ENCODE assay signal across 8 mouse cellular contexts in the genomic region with DNA sequence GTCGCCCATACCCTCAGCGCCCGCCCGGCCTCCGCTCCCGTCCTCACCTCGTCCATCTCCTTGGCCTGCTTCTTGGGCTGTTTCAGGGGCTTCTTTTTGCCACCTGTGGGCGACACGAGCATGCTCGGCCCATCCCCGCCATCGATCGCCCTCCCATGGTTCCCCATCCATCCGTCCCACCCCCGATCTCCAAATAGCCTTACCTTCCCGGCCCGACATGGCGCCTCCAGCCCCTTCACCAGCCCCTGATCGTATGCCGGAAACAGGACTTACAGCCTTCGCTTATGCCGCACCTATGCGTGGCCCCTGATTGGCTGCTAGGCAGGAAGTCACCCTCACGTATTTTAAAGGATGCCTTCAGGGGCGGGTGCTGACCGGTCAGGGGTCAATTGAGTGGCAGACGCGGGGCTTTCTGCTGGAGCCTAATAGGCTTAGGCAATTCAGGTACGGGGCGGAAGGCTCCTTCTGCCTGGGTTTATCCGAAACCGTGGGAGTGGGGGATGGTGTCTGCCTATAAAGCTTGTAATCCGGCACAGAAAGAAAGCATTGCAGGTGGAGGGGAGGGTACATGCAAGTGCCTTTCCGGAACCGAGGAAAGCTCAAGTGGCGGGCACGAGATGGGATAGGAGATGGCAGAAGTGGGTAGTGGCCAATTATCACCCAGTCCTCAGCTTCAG. TPM values are rescaled to one million over a fixed set of nuclear protein-coding genes. Genes with fewer than 3 reads are reported as not detected.
A peak's percentile ranks its signal among the peaks of the same experiment; 100 is the strongest.
DNase-seq lines count a peak whose midpoint lies in the region; ATAC-seq and TF ChIP-seq lines count a peak whose summit lies in the region.

A gene (plus strand): TSS at position 370 of the 677 bp plus-strand sequence.
A gene (minus strand): TSS at position 464 of the 677 bp plus-strand sequence.

- dilution Hi-C loops in CH12.LX (cut with MboI; ENCODE audit: extremely low pct_ligation_motif_present, extremely low pct_unique_long_range_greater_than_20kb, low sequenced_read_pairs): no loop called here

- ATAC-seq in forebrain, embryonic 11.5 days (replicated peaks; ENCODE audit: low FRiP score): peak; percentile 96
- ATAC-seq in heart, embryonic 16.5 days (replicated peaks; ENCODE audit: extremely low read depth, insufficient read depth, low FRiP score): peak; percentile 97
- peak; percentile 99 for ATAC-seq in liver, embryonic 14.5 days (ENCODE audit: insufficient read depth)
- peak; percentile 98 for ATAC-seq in stomach, embryonic 15.5 days (ENCODE audit: insufficient read depth, low FRiP score, low read depth)

- H3K79me2 ChIP-seq in CH12.LX (replicated peaks; ENCODE audit: control insufficient read depth, extremely low read depth, insufficient read depth, poor library complexity, severe bottlenecking): peaks cover 27% of the 10 kb centered on the region

- in situ Hi-C loops in CH12.LX (cut with MboI; ENCODE audit: low pct_ligation_motif_present, low pct_unique_long_range_greater_than_20kb, low sequenced_read_pairs): loop anchor here (5.0 kb wide), 1 partner anchor 35 kb away; no protein-coding TSS in a partner anchor

- H3K4me1 ChIP-seq in CH12.LX (ENCODE audit: control insufficient read depth in 1 of 2, insufficient read depth in 2 of 2): peaks cover 2 to 31% of the 10 kb centered on the region in 2 experiments; a peak in 3 of 4 replicates
- H3K4me1 ChIP-seq in forebrain, embryonic 11.5 days (replicated peaks; ENCODE audit: control insufficient read depth, insufficient read depth, low read length): peaks cover 9% of the 10 kb centered on the region
- H3K4me1 ChIP-seq in heart, embryonic 16.5 days (ENCODE audit: control insufficient read depth, insufficient read depth, low read length): peaks cover 20% of the 10 kb centered on the region
- H3K4me1 ChIP-seq in liver, embryonic 14.5 days (replicated peaks; ENCODE audit: control insufficient read depth in 2 of 2, insufficient read depth in 2 of 2, low read length in 1 of 2): peaks cover 7 to 9% of the 10 kb centered on the region in 2 experiments
- H3K4me1 ChIP-seq in stomach, embryonic 15.5 days: peaks cover 22% of the 10 kb centered on the region

- DNase-seq in CH12.LX (ENCODE audit: extremely low read depth): peak; percentile 93
- DNase-seq in c-Kit-negative CD71-positive TER-119-positive erythroid progenitor cells, embryonic 14.5 days (ENCODE audit: low read depth, low spot score): peak; percentile 67
- DNase-seq in forebrain, embryonic 11.5 days (ENCODE audit: low spot score): peak; percentile 91
- DNase-seq in kidney, postnatal 36 days: peak; percentile 90 to 91
- DNase-seq in liver, embryonic 14.5 days (ENCODE audit: low read depth in 3 of 3, low spot score in 3 of 3): peak; percentile 79 to 83 (median 82)
- DNase-seq in neural tube, embryonic 10.5 days (ENCODE audit: extremely low spot score, low spot score): peak; percentile 84

- TF ChIP-seq POLR2A in CH12.LX (IDR thresholded peaks at IDR 0.05; ENCODE audit: low read depth, low read length): peak; percentile 88

- WGBS in forebrain, embryonic 11.5 days: under 1% methylated on average over 37 of the region's 37 CpGs
- under 1% methylated on average over 37 of the region's 37 CpGs for WGBS in heart, embryonic 16.5 days
- WGBS in liver, embryonic 14.5 days (ENCODE audit: insufficient replicate concordance): under 1% methylated on average over 37 of the region's 37 CpGs
- WGBS in stomach, embryonic 15.5 days: under 1% methylated on average over 37 of the region's 37 CpGs

- peak within 1 kb of the TSS; percentile 87 for H3K9ac ChIP-seq in CH12.LX (ENCODE audit: insufficient read depth, low read depth)
- peak within 1 kb of the TSS; percentile 74 for H3K9ac ChIP-seq in forebrain, embryonic 11.5 days (ENCODE audit: low read length)
- peak within 1 kb of the TSS; percentile 87 for H3K9ac ChIP-seq in heart, embryonic 16.5 days (ENCODE audit: low read length)
- peak within 1 kb of the TSS; percentile 92 for H3K9ac ChIP-seq in liver, embryonic 14.5 days (replicated peaks)
- peak within 1 kb of the TSS; percentile 76 for H3K9ac ChIP-seq in stomach, embryonic 15.5 days

- no peak for TF ChIP-seq EP300 in CH12.LX (IDR thresholded peaks at IDR 0.05; ENCODE audit: low read length)
- no peak for TF ChIP-seq EP300 in liver, embryonic 14.5 days (IDR thresholded peaks at IDR 0.05; ENCODE audit: low read depth)

- no peak for TF ChIP-seq RAD21 in CH12.LX (IDR thresholded peaks at IDR 0.05; ENCODE audit: low read depth, low read length)

- no peaks in the 10 kb centered on the region for H3K9me3 ChIP-seq in CH12.LX (replicated peaks; ENCODE audit: low read length)
- H3K9me3 ChIP-seq in forebrain, embryonic 11.5 days (ENCODE audit: control insufficient read depth, low read length): no peaks in the 10 kb centered on the region
- H3K9me3 ChIP-seq in heart, embryonic 16.5 days (replicated peaks; ENCODE audit: control insufficient read depth, low read length): no peaks in the 10 kb centered on the region
- H3K9me3 ChIP-seq in liver, embryonic 14.5 days (ENCODE audit: control insufficient read depth, low read length): no peaks in the 10 kb centered on the region
- H3K9me3 ChIP-seq in stomach, embryonic 15.5 days: no peaks in the 10 kb centered on the region

- H3K36me3 ChIP-seq in CH12.LX (replicated peaks in 1 of 2; ENCODE audit: control insufficient read depth in 1 of 2, insufficient read depth in 1 of 2, low read length in 1 of 2): peaks cover 9 to 39% of the 10 kb centered on the region in 2 experiments
- no peaks in the 10 kb centered on the region; the same call in 1 of the 2 replicates for H3K36me3 ChIP-seq in forebrain, embryonic 11.5 days (ENCODE audit: control insufficient read depth, insufficient read depth, low read length)
- peaks cover 15% of the 10 kb centered on the region; the same call in 1 of the 2 replicates for H3K36me3 ChIP-seq in heart, embryonic 16.5 days (ENCODE audit: control insufficient read depth, insufficient read depth)
- peaks cover 9% of the 10 kb centered on the region for H3K36me3 ChIP-seq in liver, embryonic 14.5 days (replicated peaks; ENCODE audit: control insufficient read depth, insufficient read depth, low read depth)
- H3K36me3 ChIP-seq in stomach, embryonic 15.5 days: no peaks in the 10 kb centered on the region

- no peak for TF ChIP-seq CTCF in CH12.LX (conservative IDR thresholded peaks at IDR 0.05 in 1 of 2, IDR thresholded peaks at IDR 0.05 in 1 of 2; ENCODE audit: low read depth in 2 of 2, low read length in 2 of 2)
- TF ChIP-seq CTCF in liver, embryonic 14.5 days (IDR thresholded peaks at IDR 0.05; ENCODE audit: low read depth): no peak

- no peak within 1 kb of the TSS for H3K27ac ChIP-seq in CH12.LX (ENCODE audit: insufficient read depth, low read depth)
- no peak within 1 kb of the TSS for H3K27ac ChIP-seq in forebrain, embryonic 11.5 days (ENCODE audit: low read depth, low read length)
- peak within 1 kb of the TSS; percentile 73 for H3K27ac ChIP-seq in heart, embryonic 16.5 days (ENCODE audit: low read length)
- H3K27ac ChIP-seq in liver, embryonic 14.5 days: peak within 1 kb of the TSS; percentile 63
- H3K27ac ChIP-seq in stomach, embryonic 15.5 days: peak within 1 kb of the TSS; percentile 78

- no peaks in the 10 kb centered on the region for H3K27me3 ChIP-seq in CH12.LX (replicated peaks)
- H3K27me3 ChIP-seq in forebrain, embryonic 11.5 days (ENCODE audit: control insufficient read depth, insufficient read depth, low read length): no peaks in the 10 kb centered on the region
- H3K27me3 ChIP-seq in heart, embryonic 16.5 days (ENCODE audit: control insufficient read depth, insufficient read depth, low read length): no peaks in the 10 kb centered on the region
- H3K27me3 ChIP-seq in liver, embryonic 14.5 days (ENCODE audit: control insufficient read depth, insufficient read depth, low read length): no peaks in the 10 kb centered on the region
- no peaks in the 10 kb centered on the region for H3K27me3 ChIP-seq in stomach, embryonic 15.5 days (replicated peaks)

- peak within 1 kb of the TSS; percentile 82 to 86 (median 84) for H3K4me3 ChIP-seq in CH12.LX (replicated peaks in 1 of 3; ENCODE audit: low read depth in 2 of 3, low read length in 2 of 3, poor library complexity in 1 of 3)
- peak within 1 kb of the TSS; percentile 66 for H3K4me3 ChIP-seq in forebrain, embryonic 11.5 days (ENCODE audit: low read depth, low read length)
- peak within 1 kb of the TSS; percentile 93 for H3K4me3 ChIP-seq in heart, embryonic 16.5 days (ENCODE audit: low read length)
- H3K4me3 ChIP-seq in liver, embryonic 14.5 days (ENCODE audit: insufficient read depth in 1 of 2, low read depth in 2 of 2, low read length in 2 of 2): peak within 1 kb of the TSS; percentile 87 to 88
- peak within 1 kb of the TSS; percentile 84 for H3K4me3 ChIP-seq in stomach, embryonic 15.5 days (replicated peaks)

- H3K4me2 ChIP-seq in CH12.LX (ENCODE audit: insufficient read depth, low read depth, poor library complexity, severe bottlenecking): peak within 1 kb of the TSS; percentile 93
- peak within 1 kb of the TSS; percentile 61 for H3K4me2 ChIP-seq in forebrain, embryonic 11.5 days (ENCODE audit: low read depth, low read length, severe bottlenecking)
- H3K4me2 ChIP-seq in heart, embryonic 16.5 days (ENCODE audit: low read depth, low read length): peak within 1 kb of the TSS; percentile 83
- H3K4me2 ChIP-seq in liver, embryonic 14.5 days (ENCODE audit: low read depth): peak within 1 kb of the TSS; percentile 91
- H3K4me2 ChIP-seq in stomach, embryonic 15.5 days: peak within 1 kb of the TSS; percentile 79

TF ChIP-seq in CH12.LX, 34 proteins besides CTCF, POLR2A, EP300 and RAD21 (continues in another document):
- peak; percentile 92 for TF ChIP-seq CHD2 (IDR thresholded peaks at IDR 0.05; ENCODE audit: low read length)

RNA-seq across cellular contexts. Expression of the first gene that starts in this region (rescaled TPM):
- total RNA-seq in CH12.LX (2012; rRNA removed) (18.2 TPM in 2 replicates), CH12.LX (2014; rRNA removed) (15.9 and 16.2 TPM in 2 replicates)
- 7.6 and 8.6 TPM in 2 replicates for polyA plus RNA-seq in CH12.LX (2012; ENCODE audit: insufficient read length, low read depth)
- polyA plus RNA-seq in forebrain, embryonic 11.5 days (2014; fragmentation: Nextera tagmentation; extraction: Ambion mirVana): 13.2 and 17.4 TPM in 2 replicates
- 14.7 and 15.9 TPM in 2 replicates for polyA plus RNA-seq in heart, embryonic 16.5 days (2015; fragmentation: Nextera tagmentation; extraction: Ambion mirVana)
- 5.4 and 7.1 TPM in 2 replicates for polyA plus RNA-seq in liver, embryonic 14.5 days (2012; rRNA removed)
- polyA plus RNA-seq in liver, embryonic 14.5 days (2014; fragmentation: Nextera tagmentation; extraction: Ambion mirVana): 12.1 and 14.9 TPM in 2 replicates
- 14.7 and 16.3 TPM in 2 replicates for polyA plus RNA-seq in stomach, embryonic 15.5 days (2015; fragmentation: Nextera tagmentation; extraction: Ambion mirVana)

RNA-seq across cellular contexts. Expression of the second gene that starts in this region (rescaled TPM):
- total RNA-seq in CH12.LX (2012; rRNA removed) (255 and 369 TPM in 2 replicates), CH12.LX (2014; rRNA removed) (336 and 356 TPM in 2 replicates)
- 494 and 529 TPM in 2 replicates for polyA plus RNA-seq in CH12.LX (2012; ENCODE audit: insufficient read length, low read depth)
- 671 and 746 TPM in 2 replicates for polyA plus RNA-seq in forebrain, embryonic 11.5 days (2014; fragmentation: Nextera tagmentation; extraction: Ambion mirVana)
- 414 and 431 TPM in 2 replicates for polyA plus RNA-seq in heart, embryonic 16.5 days (2015; fragmentation: Nextera tagmentation; extraction: Ambion mirVana)
- 37.4 and 92.4 TPM in 2 replicates for polyA plus RNA-seq in liver, embryonic 14.5 days (2012; rRNA removed)
- polyA plus RNA-seq in liver, embryonic 14.5 days (2014; fragmentation: Nextera tagmentation; extraction: Ambion mirVana): 470 and 504 TPM in 2 replicates
- polyA plus RNA-seq in stomach, embryonic 15.5 days (2015; fragmentation: Nextera tagmentation; extraction: Ambion mirVana): 586 and 587 TPM in 2 replicates

Comparison
In these comparisons a context has a peak if more than half of its experiments do, and no peak if none do; other contexts are left out.
1. H3K27ac ChIP-seq: peak in heart, embryonic 16.5 days (single experiment), liver, embryonic 14.5 days (single experiment) and stomach, embryonic 15.5 days (single experiment); none in CH12.LX (single experiment) and forebrain, embryonic 11.5 days (single experiment).
2. Peak in every context shown above with its lines, with median percentiles within 50 percentile points of each other: DNase-seq, H3K4me2 ChIP-seq, H3K4me3 ChIP-seq, H3K9ac ChIP-seq and ATAC-seq.